Mouse (Mus musculus): ENCODE results near the gene Tcea3.

DNA sequence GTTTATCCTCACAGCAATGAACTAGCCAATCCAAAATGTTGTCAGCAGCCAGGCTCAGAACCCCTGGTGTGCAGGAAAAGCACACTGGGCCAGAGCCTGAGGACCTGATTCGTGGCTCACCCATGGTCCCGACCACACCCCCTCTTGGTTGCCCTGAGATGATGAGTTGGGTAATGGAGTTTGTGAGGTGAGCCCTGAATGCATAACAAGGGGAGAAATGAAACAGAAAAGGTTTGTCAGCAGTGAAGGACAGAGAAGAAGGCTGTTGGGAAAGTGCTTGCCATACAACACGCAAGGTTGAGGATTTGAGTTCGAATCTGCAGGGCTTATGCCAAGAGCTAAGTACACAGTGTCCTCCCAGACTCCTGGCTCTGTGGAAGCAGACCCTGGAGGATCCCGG lies 1.8 kb upstream of the Tcea3 start:
- TF ChIP-seq CTCF (IDR thresholded peaks at IDR 0.05; ENCODE audit: low read depth) (no peak), EP300 (IDR thresholded peaks at IDR 0.05; ENCODE audit: low read depth) (no peak)

All from liver, postnatal 0 days (tissue).